Mouse (Mus musculus) heart, adult 2 months (tissue): ENCODE measurements at regions not wholly inside any gene's neighbourhood (a gene's known extent, or its start where the extent isn't known, plus 50 kb on each side); places are given as distances from the start of the nearest gene placed in this dataset.

ENCODE experiments used
- CTCF ChIP-seq: fragments of 200-600 bp; IDR thresholded peaks from 2 replicates; pipeline ENCODE4 v1.8.1; 2022; ENCODE audit warnings: antibody characterized with exemption, mild to moderate bottlenecking, moderate library complexity
- EP300 ChIP-seq: fragments of 200-500 bp; IDR thresholded peaks from 2 replicates; pipeline ENCODE4 v1.6.1; 2011; ENCODE audit warnings: low read depth, low read length, control low read depth; ENCODE audit not compliant: insufficient read depth

GRCm38 (mm10) chr1:186354742-186355141, 237.6 kb upstream of the Lyplal1 start:
- no peak for TF ChIP-seq CTCF
- no peak for TF ChIP-seq EP300
